Mouse (Mus musculus): ENCODE data around the gene Gm37419. TPM values are rescaled to one million over a fixed set of nuclear protein-coding genes. Genes with fewer than 3 reads are reported as not detected.

Gene Gm37419
- polyA plus RNA-seq, 1 experiment from 2014 or later, result not detected

DNA sequence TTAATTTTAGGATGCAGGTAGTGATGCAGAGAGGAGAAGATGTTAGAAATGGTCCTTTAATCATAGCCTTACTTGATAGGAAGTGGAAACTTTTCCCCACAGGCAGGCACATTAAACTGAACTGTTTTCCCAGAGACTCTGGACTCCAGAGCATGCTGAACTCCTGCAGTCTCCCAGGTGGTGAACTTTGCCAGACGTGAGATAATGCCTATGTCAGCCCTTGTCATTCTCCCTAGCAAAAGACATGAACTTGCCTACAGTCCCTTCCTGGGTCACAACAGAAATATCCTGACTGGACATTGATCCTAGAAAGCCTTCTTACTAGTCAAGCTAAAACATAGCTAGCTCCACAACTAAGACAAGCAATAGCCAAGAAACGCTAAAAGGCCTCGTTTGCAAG is 23.0 kb downstream of the Gm37419 start:
- ATAC-seq (ENCODE audit: low FRiP score, low TSS enrichment) (no peak), DNase-seq (ENCODE audit: low spot score) (no peak)
- no peak overlapping the region for H3K4me3 ChIP-seq (ENCODE audit: low read depth, low read length)
- no peak overlapping the region for H3K9ac ChIP-seq (ENCODE audit: low read length)
- H3K27ac ChIP-seq (replicated peaks), result no peak overlapping the region
- H3K27me3 ChIP-seq (ENCODE audit: control insufficient read depth, insufficient read depth, low read length), result no peaks in the 10 kb centered on the region
- no peak overlapping the region for H3K4me2 ChIP-seq (replicated peaks; ENCODE audit: low read depth)
- 88% methylated on average over 3 of the region's 3 CpGs for WGBS
- no peaks in the 10 kb centered on the region for H3K4me1 ChIP-seq (replicated peaks; ENCODE audit: control insufficient read depth, insufficient read depth)
- H3K36me3 ChIP-seq (ENCODE audit: control insufficient read depth, insufficient read depth, low read length), result no peaks in the 10 kb centered on the region
- no peak for TF ChIP-seq CTCF (IDR thresholded peaks at IDR 0.05; ENCODE audit: low read depth)
- TF ChIP-seq EP300 (optimal IDR thresholded peaks at IDR 0.05), result no peak
- no peaks in the 10 kb centered on the region for H3K9me3 ChIP-seq (ENCODE audit: control insufficient read depth, low read length)

- Histone ChIP-seq H3K4me2 (replicated peaks; ENCODE audit: low read depth) (no peak overlapping the region), H3K27me3 (ENCODE audit: control insufficient read depth, insufficient read depth, low read length) (no peaks in the 10 kb centered on the region), H3K36me3 (ENCODE audit: control insufficient read depth, insufficient read depth, low read length) (no peaks in the 10 kb centered on the region), H3K4me1 (replicated peaks; ENCODE audit: control insufficient read depth, insufficient read depth) (no peaks in the 10 kb centered on the region), H3K9me3 (ENCODE audit: control insufficient read depth, low read length) (no peaks in the 10 kb centered on the region), H3K4me3 (ENCODE audit: low read depth, low read length) (no peak overlapping the region), H3K27ac (replicated peaks) (no peak overlapping the region), H3K9ac (ENCODE audit: low read length) (no peak overlapping the region)
- ATAC-seq (ENCODE audit: low FRiP score, low TSS enrichment), result no peak
- TF ChIP-seq CTCF (IDR thresholded peaks at IDR 0.05; ENCODE audit: low read depth), result no peak
- no peak for TF ChIP-seq EP300 (optimal IDR thresholded peaks at IDR 0.05)
- 36% methylated on average over 3 of the region's 3 CpGs for WGBS
- DNase-seq (ENCODE audit: low spot score), result no peak
Measured at GRCm38 (mm10) chr16:24012066-24012465, 23.8 kb downstream of the Gm37419 start.

DNA sequence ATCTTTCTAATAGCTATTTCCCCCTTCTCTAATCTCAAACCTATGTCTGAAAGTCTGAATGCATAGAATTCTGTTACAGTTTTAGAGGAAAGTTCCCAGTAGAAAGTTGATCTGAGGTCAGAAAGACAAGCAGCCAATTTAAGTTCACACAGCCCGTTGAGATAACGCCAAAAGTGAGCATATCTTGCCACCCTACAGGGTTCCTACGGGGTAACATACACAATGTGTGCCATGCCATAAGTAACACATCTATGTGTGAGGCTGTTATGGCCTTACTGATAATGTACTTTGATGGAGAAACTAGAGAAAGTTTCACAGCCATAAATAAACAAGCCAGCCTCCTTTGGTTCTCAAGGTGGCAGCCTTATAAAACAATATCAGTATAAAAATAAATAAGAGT is 26.1 kb downstream of the Gm37419 start:
- H3K4me1 ChIP-seq (replicated peaks; ENCODE audit: control insufficient read depth, insufficient read depth), result no peaks in the 10 kb centered on the region
- H3K27ac ChIP-seq (replicated peaks), result no peak overlapping the region
- no peaks in the 10 kb centered on the region for H3K9me3 ChIP-seq (ENCODE audit: control insufficient read depth, low read length)
- TF ChIP-seq EP300 (optimal IDR thresholded peaks at IDR 0.05) (no peak), CTCF (IDR thresholded peaks at IDR 0.05; ENCODE audit: low read depth) (no peak)
- 70% methylated on average over 3 of the region's 3 CpGs for WGBS
- H3K9ac ChIP-seq (ENCODE audit: low read length), result no peak overlapping the region
- H3K36me3 ChIP-seq (ENCODE audit: control insufficient read depth, insufficient read depth, low read length), result no peaks in the 10 kb centered on the region
- no peaks in the 10 kb centered on the region for H3K27me3 ChIP-seq (ENCODE audit: control insufficient read depth, insufficient read depth, low read length)
- H3K4me3 ChIP-seq (ENCODE audit: low read depth, low read length), result no peak overlapping the region
- no peak overlapping the region for H3K4me2 ChIP-seq (replicated peaks; ENCODE audit: low read depth)
- DNase-seq (ENCODE audit: low spot score) (no peak), ATAC-seq (ENCODE audit: low FRiP score, low TSS enrichment) (no peak)

DNA sequence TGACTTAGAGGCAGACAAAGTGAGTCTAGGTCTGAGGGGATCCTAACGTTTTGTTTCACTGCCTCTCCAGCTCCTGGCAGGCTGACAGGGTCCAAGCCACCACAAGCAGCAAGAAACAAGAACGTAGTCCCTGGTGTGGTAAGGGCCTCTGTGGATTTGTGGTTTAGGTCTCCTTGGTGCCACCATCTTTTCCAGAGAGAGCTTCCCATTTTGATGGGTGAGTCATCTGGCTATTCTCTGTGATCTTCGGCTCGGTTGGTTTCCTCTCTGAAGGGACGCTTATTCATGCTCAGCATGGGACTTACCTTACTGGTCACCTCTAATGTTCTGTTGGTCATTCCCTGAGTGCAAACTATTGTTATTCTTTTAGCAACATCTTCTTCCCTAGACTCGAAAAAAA is 28.0 kb downstream of the Gm37419 start:
- Histone ChIP-seq H3K9me3 (ENCODE audit: control insufficient read depth, low read length) (no peaks in the 10 kb centered on the region), H3K36me3 (ENCODE audit: control insufficient read depth, insufficient read depth, low read length) (no peaks in the 10 kb centered on the region), H3K27ac (replicated peaks) (no peak overlapping the region), H3K9ac (ENCODE audit: low read length) (no peak overlapping the region), H3K4me3 (ENCODE audit: low read depth, low read length) (no peak overlapping the region), H3K27me3 (ENCODE audit: control insufficient read depth, insufficient read depth, low read length) (no peaks in the 10 kb centered on the region), H3K4me2 (replicated peaks; ENCODE audit: low read depth) (no peak overlapping the region), H3K4me1 (replicated peaks; ENCODE audit: control insufficient read depth, insufficient read depth) (no peaks in the 10 kb centered on the region)
- DNase-seq (ENCODE audit: low spot score), result no peak
- no peak for ATAC-seq (ENCODE audit: low FRiP score, low TSS enrichment)
- 65% methylated on average over 6 of the region's 6 CpGs for WGBS
- no peak for TF ChIP-seq CTCF (IDR thresholded peaks at IDR 0.05; ENCODE audit: low read depth)
- TF ChIP-seq EP300 (optimal IDR thresholded peaks at IDR 0.05), result no peak

DNA sequence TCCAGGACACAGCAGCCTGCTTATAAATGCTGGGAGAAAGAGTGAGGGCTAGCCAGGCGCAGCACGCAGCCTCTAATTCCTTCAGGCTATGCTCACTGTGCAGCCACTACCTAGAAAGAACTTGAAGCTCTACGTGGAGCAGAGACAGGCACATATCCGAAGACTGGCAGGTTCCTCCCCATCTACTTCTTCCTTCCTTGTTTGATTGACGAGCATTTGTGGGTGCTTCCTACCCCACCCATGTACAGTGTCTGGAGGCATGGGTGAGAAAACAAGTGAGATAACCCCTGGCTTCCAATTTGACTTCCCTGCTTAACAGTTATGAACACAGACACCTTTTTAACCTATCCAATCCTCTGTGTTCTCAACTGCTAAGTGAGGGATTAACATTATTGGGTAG is 28.5 kb downstream of the Gm37419 start:
- no peak for DNase-seq (ENCODE audit: low spot score)
- ATAC-seq (ENCODE audit: low FRiP score, low TSS enrichment), result no peak
- TF ChIP-seq EP300 (optimal IDR thresholded peaks at IDR 0.05) (no peak), CTCF (IDR thresholded peaks at IDR 0.05; ENCODE audit: low read depth) (no peak)
- Histone ChIP-seq H3K9me3 (ENCODE audit: control insufficient read depth, low read length) (no peaks in the 10 kb centered on the region), H3K27ac (replicated peaks) (no peak overlapping the region), H3K27me3 (ENCODE audit: control insufficient read depth, insufficient read depth, low read length) (no peaks in the 10 kb centered on the region), H3K4me3 (ENCODE audit: low read depth, low read length) (no peak overlapping the region), H3K36me3 (ENCODE audit: control insufficient read depth, insufficient read depth, low read length) (no peaks in the 10 kb centered on the region), H3K9ac (ENCODE audit: low read length) (no peak overlapping the region), H3K4me1 (replicated peaks; ENCODE audit: control insufficient read depth, insufficient read depth) (no peaks in the 10 kb centered on the region), H3K4me2 (replicated peaks; ENCODE audit: low read depth) (no peak overlapping the region)
- WGBS, result 69% methylated on average over 5 of the region's 5 CpGs

- no peak overlapping the region for H3K4me2 ChIP-seq (replicated peaks; ENCODE audit: low read depth)
- DNase-seq (ENCODE audit: low spot score) (no peak), ATAC-seq (ENCODE audit: low FRiP score, low TSS enrichment) (no peak)
Measured at GRCm38 (mm10) chr16:24021722-24022121, 33.4 kb downstream of the Gm37419 start.

More at GRCm38 (mm10) chr16:24021722-24022121, 33.4 kb downstream of the Gm37419 start:
- H3K4me1 ChIP-seq (replicated peaks; ENCODE audit: control insufficient read depth, insufficient read depth), result no peaks in the 10 kb centered on the region
- TF ChIP-seq EP300 (optimal IDR thresholded peaks at IDR 0.05) (no peak), CTCF (IDR thresholded peaks at IDR 0.05; ENCODE audit: low read depth) (no peak)
- H3K27me3 ChIP-seq (ENCODE audit: control insufficient read depth, insufficient read depth, low read length), result no peaks in the 10 kb centered on the region
- no peaks in the 10 kb centered on the region for H3K9me3 ChIP-seq (ENCODE audit: control insufficient read depth, low read length)
- no peak overlapping the region for H3K4me3 ChIP-seq (ENCODE audit: low read depth, low read length)
- no peak overlapping the region for H3K27ac ChIP-seq (replicated peaks)
- H3K36me3 ChIP-seq (ENCODE audit: control insufficient read depth, insufficient read depth, low read length), result no peaks in the 10 kb centered on the region
- no peak overlapping the region for H3K9ac ChIP-seq (ENCODE audit: low read length)
- WGBS, result 69% methylated on average over 1 of the region's 1 CpGs
